Mouse (Mus musculus): ENCODE measurements around the gene Kiz. TPM values are rescaled to one million over a fixed set of nuclear protein-coding genes. Genes with fewer than 3 reads are reported as not detected.
A peak's percentile ranks its signal among the peaks of the same experiment; 100 is the strongest.

Gene Kiz
- polyA plus RNA-seq, 1 experiment: 9.6 TPM

DNA sequence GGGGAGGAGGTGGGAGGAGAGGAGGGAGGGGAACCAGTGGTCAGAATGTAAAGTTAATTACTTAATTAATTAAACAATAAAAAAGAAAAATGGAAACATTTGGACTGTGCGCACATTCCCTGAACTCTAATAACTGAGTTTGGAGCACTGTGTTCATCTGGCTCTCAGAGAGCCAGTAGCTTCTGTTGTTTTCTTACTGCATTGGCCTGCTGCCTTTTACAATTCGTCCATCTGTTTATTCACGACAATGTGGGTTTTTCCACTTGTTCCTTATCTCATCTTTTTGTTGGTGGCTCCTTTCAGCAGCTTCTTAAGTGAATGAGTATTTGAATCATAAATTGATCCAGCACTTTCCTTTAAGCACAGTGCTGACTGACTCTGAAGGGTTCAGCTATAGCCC, 62.1 kb downstream of the Kiz start:
- no peaks in the 10 kb centered on the region for H3K79me2 ChIP-seq (ENCODE audit: control insufficient read depth, insufficient read depth)
- H3K27me3 ChIP-seq (ENCODE audit: control insufficient read depth, insufficient read depth, insufficient read length): no peaks in the 10 kb centered on the region
- no peak overlapping the region for H3K4me3 ChIP-seq
- TF ChIP-seq MYOD1 (IDR thresholded peaks at IDR 0.05; ENCODE audit: control insufficient read depth in 1 of 3, insufficient read length in 2 of 3, low read depth in 2 of 3) (no peak), REST (IDR thresholded peaks at IDR 0.05; ENCODE audit: insufficient read depth, insufficient read length) (no peak)
- H3K36me3 ChIP-seq (ENCODE audit: control insufficient read depth, insufficient read depth): no peaks in the 10 kb centered on the region
- H3K4me2 ChIP-seq (ENCODE audit: low read depth): no peak overlapping the region
- no peak overlapping the region for H3ac ChIP-seq (ENCODE audit: control insufficient read depth, insufficient read length)

DNA sequence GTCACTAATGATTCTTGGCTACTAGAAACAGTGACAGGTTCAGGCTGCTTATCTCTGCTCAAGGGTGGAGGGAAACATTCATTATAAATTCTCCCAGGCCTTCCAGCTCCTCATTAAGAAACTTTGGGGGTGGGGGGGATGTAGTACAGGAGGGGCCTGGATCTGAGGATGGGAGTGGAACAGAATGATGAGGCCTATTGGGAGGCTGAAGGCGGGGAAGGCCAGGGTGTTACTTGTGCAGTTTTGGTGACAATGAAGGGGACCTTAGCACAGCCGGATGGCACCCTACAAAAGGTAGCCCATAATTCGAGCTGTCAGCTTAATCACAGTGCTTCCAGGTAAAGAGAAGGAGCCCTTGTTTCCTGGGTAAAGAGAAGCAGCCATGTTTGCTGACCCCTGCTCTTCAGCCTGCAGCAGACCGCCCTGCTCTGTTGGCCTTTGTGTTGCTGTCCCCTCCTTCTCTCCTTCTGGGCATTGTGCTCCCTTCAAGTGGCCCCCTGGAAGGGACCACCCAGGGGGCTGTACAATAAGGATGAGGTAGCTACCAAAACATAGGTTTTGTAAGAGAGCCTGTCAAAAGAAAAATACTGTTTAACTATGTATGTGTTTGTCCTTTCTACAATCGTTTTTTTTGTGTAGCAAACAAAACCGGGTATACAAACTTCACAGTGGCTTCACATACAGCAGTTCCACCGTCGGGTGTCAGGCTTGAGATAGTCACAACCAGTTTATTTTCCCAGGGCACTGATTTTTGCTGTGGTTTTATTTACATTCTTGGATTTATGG, 64.9 kb downstream of the Kiz start:
- H3K36me3 ChIP-seq (ENCODE audit: control insufficient read depth, insufficient read depth): no peaks in the 10 kb centered on the region
- H3K27me3 ChIP-seq (ENCODE audit: control insufficient read depth, insufficient read depth, insufficient read length): no peaks in the 10 kb centered on the region
- H3K4me3 ChIP-seq: no peak overlapping the region
- no peak for TF ChIP-seq CEBPB (IDR thresholded peaks at IDR 0.05; ENCODE audit: insufficient read depth, poor library complexity, severe bottlenecking)
- TF ChIP-seq MAX (IDR thresholded peaks at IDR 0.05; ENCODE audit: low read depth): no peak
- TF ChIP-seq MYOG (IDR thresholded peaks at IDR 0.05; ENCODE audit: control insufficient read depth in 1 of 3, insufficient read depth in 1 of 3, insufficient read length in 2 of 3, low read depth in 2 of 3): no peak
- TF ChIP-seq SRF (IDR thresholded peaks at IDR 0.05; ENCODE audit: control insufficient read depth, insufficient read length, low read depth): no peak
- no peak for TF ChIP-seq POLR2AphosphoS2 (IDR thresholded peaks at IDR 0.05; ENCODE audit: insufficient read length, low read depth)
- TF ChIP-seq E2F4 (IDR thresholded peaks at IDR 0.05; ENCODE audit: insufficient read depth): no peak
- no peak for TF ChIP-seq POLR2A (IDR thresholded peaks at IDR 0.05; ENCODE audit: insufficient read length, low read depth)
- TF ChIP-seq REST (IDR thresholded peaks at IDR 0.05; ENCODE audit: insufficient read depth, insufficient read length): no peak
- TF ChIP-seq TCF3 (IDR thresholded peaks at IDR 0.05; ENCODE audit: insufficient read length, low read depth): no peak
- TF ChIP-seq MYOD1 (IDR thresholded peaks at IDR 0.05; ENCODE audit: control insufficient read depth in 1 of 3, insufficient read length in 2 of 3, low read depth in 2 of 3): no peak
- TF ChIP-seq TCF12 (IDR thresholded peaks at IDR 0.05; ENCODE audit: insufficient read depth, poor library complexity, severe bottlenecking): no peak
- TF ChIP-seq USF1 (IDR thresholded peaks at IDR 0.05; ENCODE audit: low read depth): no peak
- H3K79me2 ChIP-seq (ENCODE audit: control insufficient read depth, insufficient read depth): no peaks in the 10 kb centered on the region
- H3ac ChIP-seq (ENCODE audit: control insufficient read depth, insufficient read length): no peak overlapping the region
- no peak overlapping the region for H3K4me2 ChIP-seq (ENCODE audit: low read depth)

DNA sequence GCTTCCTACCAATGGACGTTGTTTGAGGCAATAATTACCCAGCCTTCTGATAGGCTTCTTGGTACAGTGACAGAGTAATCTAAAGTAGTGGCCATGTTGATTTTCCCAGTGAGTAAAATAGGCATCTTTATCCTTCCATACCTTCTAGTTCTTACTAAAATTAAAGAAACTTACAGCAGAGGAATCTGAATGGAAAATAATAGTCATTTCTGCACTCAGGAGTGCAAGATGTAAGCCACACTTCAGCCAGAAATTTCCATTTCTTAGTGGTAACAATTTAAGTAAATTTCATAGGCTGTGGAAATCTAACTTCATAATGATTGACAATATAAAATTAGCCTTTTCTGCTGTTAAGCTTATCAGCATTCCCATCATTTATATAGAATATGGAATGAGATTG, 69.6 kb downstream of the Kiz start:
- H3K79me2 ChIP-seq (ENCODE audit: control insufficient read depth, insufficient read depth): no peaks in the 10 kb centered on the region
- no peak for TF ChIP-seq SRF (IDR thresholded peaks at IDR 0.05; ENCODE audit: control insufficient read depth, insufficient read length, low read depth)
- TF ChIP-seq POLR2AphosphoS2 (IDR thresholded peaks at IDR 0.05; ENCODE audit: insufficient read length, low read depth): no peak
- TF ChIP-seq POLR2A (IDR thresholded peaks at IDR 0.05; ENCODE audit: insufficient read length, low read depth): no peak
- TF ChIP-seq REST (IDR thresholded peaks at IDR 0.05; ENCODE audit: insufficient read depth, insufficient read length): no peak
- no peak for TF ChIP-seq TCF12 (IDR thresholded peaks at IDR 0.05; ENCODE audit: insufficient read depth, poor library complexity, severe bottlenecking)
- TF ChIP-seq MYOG (IDR thresholded peaks at IDR 0.05; ENCODE audit: control insufficient read depth in 1 of 3, insufficient read depth in 1 of 3, insufficient read length in 2 of 3, low read depth in 2 of 3): no peak
- no peak overlapping the region for H3K4me3 ChIP-seq
- no peaks in the 10 kb centered on the region for H3K36me3 ChIP-seq (ENCODE audit: control insufficient read depth, insufficient read depth)
- no peak overlapping the region for H3K4me2 ChIP-seq (ENCODE audit: low read depth)
- H3ac ChIP-seq (ENCODE audit: control insufficient read depth, insufficient read length): no peak overlapping the region
- no peaks in the 10 kb centered on the region for H3K27me3 ChIP-seq (ENCODE audit: control insufficient read depth, insufficient read depth, insufficient read length)

DNA sequence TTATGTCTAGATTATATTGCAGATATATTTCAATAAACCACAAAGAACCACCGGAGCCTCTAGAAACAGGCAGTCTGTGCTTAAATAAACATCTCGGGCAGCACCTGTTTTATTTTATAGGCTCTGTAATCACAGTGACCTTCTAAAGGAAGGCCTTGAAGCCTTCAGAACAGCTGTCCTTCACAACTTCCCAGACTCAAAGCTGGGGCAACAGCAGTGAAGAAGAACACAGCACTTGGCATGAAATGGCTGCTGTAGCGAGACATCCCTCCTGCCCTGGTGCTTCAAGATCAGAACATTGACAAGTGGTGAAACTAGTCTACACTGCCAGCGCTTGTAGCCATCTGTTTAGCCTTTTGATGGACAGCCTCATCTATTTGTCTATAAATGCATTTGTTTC, 70.2 kb downstream of the Kiz start:
- H3K27me3 ChIP-seq (ENCODE audit: control insufficient read depth, insufficient read depth, insufficient read length): no peaks in the 10 kb centered on the region
- no peak overlapping the region for H3K4me3 ChIP-seq
- H3ac ChIP-seq (ENCODE audit: control insufficient read depth, insufficient read length): no peak overlapping the region
- H3K36me3 ChIP-seq (ENCODE audit: control insufficient read depth, insufficient read depth): no peaks in the 10 kb centered on the region
- H3K79me2 ChIP-seq (ENCODE audit: control insufficient read depth, insufficient read depth): no peaks in the 10 kb centered on the region
- no peak overlapping the region for H3K4me2 ChIP-seq (ENCODE audit: low read depth)
- no peak for TF ChIP-seq USF1 (IDR thresholded peaks at IDR 0.05; ENCODE audit: low read depth)
- TF ChIP-seq CEBPB (IDR thresholded peaks at IDR 0.05; ENCODE audit: insufficient read depth, poor library complexity, severe bottlenecking): no peak
- no peak for TF ChIP-seq POLR2A (IDR thresholded peaks at IDR 0.05; ENCODE audit: insufficient read length, low read depth)
- no peak for TF ChIP-seq MAX (IDR thresholded peaks at IDR 0.05; ENCODE audit: low read depth)
- no peak for TF ChIP-seq POLR2AphosphoS2 (IDR thresholded peaks at IDR 0.05; ENCODE audit: insufficient read length, low read depth)
- TF ChIP-seq MYOG (IDR thresholded peaks at IDR 0.05; ENCODE audit: control insufficient read depth in 1 of 3, insufficient read depth in 1 of 3, insufficient read length in 2 of 3, low read depth in 2 of 3): peak in 2 of 3 experiments; percentile 40 to 66
- TF ChIP-seq MYOD1 (IDR thresholded peaks at IDR 0.05; ENCODE audit: control insufficient read depth in 1 of 3, insufficient read length in 2 of 3, low read depth in 2 of 3): peak in 2 of 3 experiments; percentile 10 to 45
- no peak for TF ChIP-seq SRF (IDR thresholded peaks at IDR 0.05; ENCODE audit: control insufficient read depth, insufficient read length, low read depth)
- TF ChIP-seq TCF3 (IDR thresholded peaks at IDR 0.05; ENCODE audit: insufficient read length, low read depth): no peak
- no peak for TF ChIP-seq REST (IDR thresholded peaks at IDR 0.05; ENCODE audit: insufficient read depth, insufficient read length)
- no peak for TF ChIP-seq TCF12 (IDR thresholded peaks at IDR 0.05; ENCODE audit: insufficient read depth, poor library complexity, severe bottlenecking)
- no peak for TF ChIP-seq E2F4 (IDR thresholded peaks at IDR 0.05; ENCODE audit: insufficient read depth)

DNA sequence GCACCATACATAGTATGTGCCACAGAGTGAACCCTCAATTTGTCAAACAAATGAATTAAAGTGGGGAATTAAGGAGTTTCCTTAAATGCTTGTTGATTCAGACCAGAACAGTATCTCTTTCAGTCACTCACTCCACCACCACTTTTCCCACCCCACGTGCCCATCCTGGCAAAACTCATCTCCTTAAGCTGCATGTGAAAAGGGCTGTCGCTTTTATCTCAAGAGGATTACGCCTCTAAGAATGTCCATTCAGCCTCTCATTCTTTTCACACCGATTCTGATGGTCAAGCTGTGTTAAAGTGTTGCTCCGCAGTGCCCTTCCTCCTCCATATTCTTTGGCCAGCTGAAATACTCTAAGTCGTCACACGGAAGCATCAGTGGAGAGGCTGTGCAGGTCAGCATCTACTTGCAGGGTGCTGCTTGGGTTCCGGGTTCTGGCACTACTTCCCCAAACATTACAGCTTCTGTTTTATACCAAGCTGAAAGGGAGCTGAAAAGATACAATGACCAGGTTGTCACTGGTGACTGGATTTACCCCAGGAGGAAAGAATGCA, 92.6 kb downstream of the Kiz start:
- no peak overlapping the region for H3K4me2 ChIP-seq (ENCODE audit: low read depth)
- H3K36me3 ChIP-seq (ENCODE audit: control insufficient read depth, insufficient read depth): no peaks in the 10 kb centered on the region
- H3ac ChIP-seq (ENCODE audit: control insufficient read depth, insufficient read length): no peak overlapping the region
- no peak overlapping the region for H3K4me3 ChIP-seq
- H3K79me2 ChIP-seq (ENCODE audit: control insufficient read depth, insufficient read depth): no peaks in the 10 kb centered on the region
- no peak for TF ChIP-seq TCF12 (IDR thresholded peaks at IDR 0.05; ENCODE audit: insufficient read depth, poor library complexity, severe bottlenecking)
- TF ChIP-seq TCF3 (IDR thresholded peaks at IDR 0.05; ENCODE audit: insufficient read length, low read depth): no peak
- no peaks in the 10 kb centered on the region for H3K27me3 ChIP-seq (ENCODE audit: control insufficient read depth, insufficient read depth, insufficient read length)
